ENCODE assay signal across 45 mouse cellular contexts in genomic region chr14:57699016-57699415, GRCm38 (mm10). TPM values are rescaled to one million over a fixed set of nuclear protein-coding genes. Genes with fewer than 3 reads are reported as not detected.
"Had no signal": no experiment of that assay in that cellular context is flagged by ENCODE, and none has a peak within 500 bp of the region (broad histone marks: within the 10 kb centered on the region; RNA-seq: fewer than 3 reads in every experiment).

No protein-coding gene starts in this region.

- H3K27me3 ChIP-seq: heart, embryonic 12.5 days; heart, embryonic 13.5 days; heart, embryonic 15.5 days; hindbrain, embryonic 12.5 days; hindbrain, embryonic 13.5 days; hindbrain, embryonic 15.5 days; intestine, embryonic 15.5 days; kidney, embryonic 15.5 days had no signal

- H3K9me3 ChIP-seq: heart, embryonic 12.5 days; heart, embryonic 13.5 days; heart, embryonic 15.5 days; hindbrain, embryonic 10.5 days; hindbrain, embryonic 12.5 days; hindbrain, embryonic 13.5 days; hindbrain, embryonic 15.5 days; intestine, embryonic 15.5 days; kidney, embryonic 15.5 days had no signal

- DNase-seq: heart, postnatal 10 days; heart, postnatal 14 days; heart, postnatal 36 days; kidney, adult 11 months; kidney, adult 18-20 months; kidney, adult 2 months; kidney, adult 8-10 months; kidney, adult 9 months; kidney, postnatal 10 days; kidney, postnatal 14 days; kidney, postnatal 25 days; kidney, postnatal 36 days; kidney, postnatal 4 days; layer of hippocampus, adult 9-11 months; layer of hippocampus, postnatal 36 days had no signal

- H3K4me1 ChIP-seq: heart, embryonic 12.5 days; heart, embryonic 13.5 days; heart, embryonic 15.5 days; hindbrain, embryonic 13.5 days; intestine, embryonic 15.5 days; kidney, embryonic 15.5 days had no signal

- H3K27ac ChIP-seq: heart, embryonic 13.5 days; heart, embryonic 15.5 days; hindbrain, embryonic 10.5 days; hindbrain, embryonic 12.5 days; hindbrain, embryonic 13.5 days; hindbrain, embryonic 14.5 days; hindbrain, embryonic 15.5 days; hindbrain, postnatal 0 days; intestine, embryonic 15.5 days; kidney, embryonic 15.5 days; kidney, postnatal 0 days; layer of hippocampus, adult 2 months; left cerebral cortex, adult 2 months had no signal

- H3K4me3 ChIP-seq: heart, embryonic 12.5 days; heart, embryonic 13.5 days; heart, embryonic 15.5 days; hindbrain, embryonic 10.5 days; hindbrain, embryonic 12.5 days; hindbrain, embryonic 13.5 days; hindbrain, embryonic 15.5 days; intestine, embryonic 15.5 days; kidney, embryonic 15.5 days; layer of hippocampus, adult 2 months; left cerebral cortex, adult 2 months had no signal

RNA-seq across cellular contexts. Expression of gene Gm49361, which starts 46.9 kb away (rescaled TPM):
- total RNA-seq: hematopoietic stem cell, adult 5-6 weeks; layer of hippocampus, postnatal 10 days; layer of hippocampus, postnatal 14 days had no signal
- polyA plus RNA-seq: heart, embryonic 11.5 days; heart, embryonic 12.5 days; heart, embryonic 13.5 days; heart, embryonic 14.5 days; heart, embryonic 15.5 days; heart, embryonic 16.5 days; heart, postnatal 0 days; hindbrain, embryonic 10.5 days; hindbrain, embryonic 11.5 days; hindbrain, embryonic 12.5 days; hindbrain, embryonic 13.5 days; hindbrain, embryonic 14.5 days; hindbrain, embryonic 15.5 days; hindbrain, embryonic 16.5 days; hindbrain, postnatal 0 days; inflammation-experienced regulatory T-cells, adult 6 months; intestine, embryonic 14.5 days; intestine, embryonic 16.5 days; intestine, postnatal 0 days; kidney, adult 2 months; kidney, embryonic 14.5 days; kidney, embryonic 15.5 days; kidney, embryonic 16.5 days; kidney, postnatal 0 days; large intestine, adult 2 months had no signal
